In genomic region chr9:53770771-53771343, GRCm38 (mm10) we compare ENCODE assay signal across 8 mouse cellular contexts. TPM values are rescaled to one million over a fixed set of nuclear protein-coding genes. Genes with fewer than 3 reads are reported as not detected.
DNase-seq lines count a peak whose midpoint lies in the region; ATAC-seq and TF ChIP-seq lines count a peak whose summit lies in the region.

No protein-coding gene starts in this region.

- H3K4me1 ChIP-seq in heart, embryonic 16.5 days (ENCODE audit: control insufficient read depth, insufficient read depth, low read length): peaks cover 6% of the 10 kb centered on the region; the same call in 1 of the 2 replicates
- no peaks in the 10 kb centered on the region for H3K4me1 ChIP-seq in heart, adult 2 months (ENCODE audit: control insufficient read depth, insufficient read depth, low read length)
- peaks cover 7% of the 10 kb centered on the region for H3K4me1 ChIP-seq in embryonic facial prominence, embryonic 12.5 days
- H3K4me1 ChIP-seq in kidney, embryonic 15.5 days: peaks cover 21% of the 10 kb centered on the region
- H3K4me1 ChIP-seq in midbrain, embryonic 16.5 days (ENCODE audit: control insufficient read depth, insufficient read depth, low read length): peaks cover 5% of the 10 kb centered on the region; the same call in 1 of the 2 replicates

- H3K27me3 ChIP-seq in heart, embryonic 16.5 days (ENCODE audit: control insufficient read depth, insufficient read depth, low read length): peaks cover 23% of the 10 kb centered on the region
- peaks cover 3% of the 10 kb centered on the region for H3K27me3 ChIP-seq in heart, adult 2 months (ENCODE audit: control insufficient read depth, insufficient read depth, low read length)
- H3K27me3 ChIP-seq in embryonic facial prominence, embryonic 12.5 days: peaks cover 34% of the 10 kb centered on the region
- H3K27me3 ChIP-seq in kidney, embryonic 15.5 days: peaks cover 28% of the 10 kb centered on the region
- H3K27me3 ChIP-seq in midbrain, embryonic 16.5 days (ENCODE audit: control insufficient read depth, insufficient read depth, low read depth, low read length): peaks cover 8% of the 10 kb centered on the region

- intact Hi-C loops in heart, adult 2 months (cut with DNase I): no loop called here

- peak overlapping the region; percentile 98 for H3K4me2 ChIP-seq in heart, embryonic 16.5 days (ENCODE audit: low read depth, low read length)
- peak overlapping the region; percentile 97 for H3K4me2 ChIP-seq in embryonic facial prominence, embryonic 12.5 days (replicated peaks)
- H3K4me2 ChIP-seq in kidney, embryonic 15.5 days: peak overlapping the region; percentile 96
- peak overlapping the region; percentile 95 for H3K4me2 ChIP-seq in midbrain, embryonic 16.5 days (ENCODE audit: low read length)

- TF ChIP-seq POLR2A in heart, adult 2 months (IDR thresholded peaks at IDR 0.05; ENCODE audit: insufficient read depth, low read depth, low read length): no peak

- H3K36me3 ChIP-seq in heart, embryonic 16.5 days (ENCODE audit: control insufficient read depth, insufficient read depth): no peaks in the 10 kb centered on the region
- no peaks in the 10 kb centered on the region for H3K36me3 ChIP-seq in heart, adult 2 months (ENCODE audit: control insufficient read depth, insufficient read depth, low read length)
- H3K36me3 ChIP-seq in embryonic facial prominence, embryonic 12.5 days: no peaks in the 10 kb centered on the region
- H3K36me3 ChIP-seq in kidney, embryonic 15.5 days: no peaks in the 10 kb centered on the region
- H3K36me3 ChIP-seq in midbrain, embryonic 16.5 days (ENCODE audit: control insufficient read depth, insufficient read depth, low read length): no peaks in the 10 kb centered on the region

- H3K4me3 ChIP-seq in heart, embryonic 16.5 days (ENCODE audit: low read length): peak overlapping the region; percentile 67
- no peak overlapping the region; the same call in 1 of the 2 replicates for H3K4me3 ChIP-seq in heart, adult 2 months
- peak overlapping the region; percentile 57 for H3K4me3 ChIP-seq in embryonic facial prominence, embryonic 12.5 days
- peak overlapping the region; percentile 62 for H3K4me3 ChIP-seq in kidney, embryonic 15.5 days (replicated peaks)
- H3K4me3 ChIP-seq in midbrain, embryonic 16.5 days (ENCODE audit: low read depth, low read length): peak overlapping the region; percentile 73

- TF ChIP-seq CTCF in heart, adult 2 months (IDR thresholded peaks at IDR 0.05): no peak

- ATAC-seq in heart, embryonic 16.5 days (replicated peaks; ENCODE audit: extremely low read depth, insufficient read depth, low FRiP score): no peak
- no peak for ATAC-seq in embryonic facial prominence, embryonic 12.5 days (ENCODE audit: insufficient number of reproducible peaks, insufficient read depth, low FRiP score, low TSS enrichment)
- no peak for ATAC-seq in kidney, embryonic 15.5 days (replicated peaks; ENCODE audit: low FRiP score)
- ATAC-seq in midbrain, embryonic 16.5 days: 0 out of 2 replicates have a peak, but pooled peaks have one; percentile 8

- no peak for TF ChIP-seq EP300 in heart, adult 2 months (IDR thresholded peaks at IDR 0.05; ENCODE audit: insufficient read depth, low read depth, low read length)

- no peak overlapping the region for H3K9ac ChIP-seq in heart, embryonic 16.5 days (ENCODE audit: low read length)
- no peak overlapping the region for H3K9ac ChIP-seq in heart, adult 2 months (ENCODE audit: low read depth, low read length)
- H3K9ac ChIP-seq in embryonic facial prominence, embryonic 12.5 days: peak overlapping the region; percentile 44; the same call in 1 of the 2 replicates
- H3K9ac ChIP-seq in kidney, embryonic 15.5 days: no peak overlapping the region
- H3K9ac ChIP-seq in midbrain, embryonic 16.5 days (ENCODE audit: low read depth, low read length): peak overlapping the region; percentile 70

- no peak overlapping the region for H3K27ac ChIP-seq in heart, embryonic 16.5 days (ENCODE audit: low read length)
- H3K27ac ChIP-seq in heart, adult 2 months: no peak overlapping the region
- no peak overlapping the region for H3K27ac ChIP-seq in embryonic facial prominence, embryonic 12.5 days
- peak overlapping the region; percentile 81 for H3K27ac ChIP-seq in kidney, embryonic 15.5 days
- no peak overlapping the region for H3K27ac ChIP-seq in midbrain, embryonic 16.5 days (ENCODE audit: low read length)

- peaks cover 7% of the 10 kb centered on the region; the same call in 1 of the 2 replicates for H3K9me3 ChIP-seq in heart, embryonic 16.5 days (replicated peaks; ENCODE audit: control insufficient read depth, low read length)
- no peaks in the 10 kb centered on the region for H3K9me3 ChIP-seq in embryonic facial prominence, embryonic 12.5 days
- no peaks in the 10 kb centered on the region for H3K9me3 ChIP-seq in kidney, embryonic 15.5 days (replicated peaks)
- no peaks in the 10 kb centered on the region; the same call in 1 of the 2 replicates for H3K9me3 ChIP-seq in midbrain, embryonic 16.5 days (replicated peaks; ENCODE audit: control insufficient read depth, low read length, poor library complexity, severe bottlenecking)

- H3K79me2 ChIP-seq in heart, adult 2 months (replicated peaks; ENCODE audit: control insufficient read depth, insufficient read depth, low read length): no peaks in the 10 kb centered on the region

- WGBS in heart, embryonic 16.5 days: 31% methylated on average over 12 of the region's 12 CpGs
- WGBS in heart, adult 2 months: 43% methylated on average over 12 of the region's 12 CpGs
- 46% methylated on average over 12 of the region's 12 CpGs for WGBS in embryonic facial prominence, embryonic 12.5 days
- WGBS in kidney, embryonic 15.5 days: 35% methylated on average over 12 of the region's 12 CpGs
- 49% methylated on average over 12 of the region's 12 CpGs for WGBS in midbrain, embryonic 16.5 days

- no peak for DNase-seq in heart, adult 2 months
- no peak for DNase-seq in embryo, embryonic 9.5 days (ENCODE audit: extremely low spot score)
- no peak for DNase-seq in cerebellum, adult 9-11 months
- DNase-seq in right cerebral cortex, postnatal 25 days: no peak

RNA-seq across cellular contexts. Expression of gene Slc35f2, which starts 0.5 kb away (rescaled TPM):
- polyA plus RNA-seq in heart, embryonic 16.5 days (2015; fragmentation: Nextera tagmentation; extraction: Ambion mirVana): 0.76 and 1.6 TPM in 2 replicates
- under 1 TPM; 0.10 to 0.14 TPM for total RNA-seq in heart, adult 2 months (2021)
- 0.23 and 0.26 TPM in 2 replicates for polyA plus RNA-seq in heart, adult 2 months (2012; rRNA removed)
- polyA plus RNA-seq in embryonic facial prominence, embryonic 12.5 days (2016; fragmentation: Nextera tagmentation; extraction: Ambion mirVana): 7.2 and 8.2 TPM in 2 replicates
- polyA plus RNA-seq in kidney, embryonic 15.5 days (2015; fragmentation: Nextera tagmentation; extraction: Ambion mirVana): 14.4 and 15.9 TPM in 2 replicates
- polyA plus RNA-seq in midbrain, embryonic 16.5 days (2015; fragmentation: Nextera tagmentation; extraction: Ambion mirVana): 12.2 and 14.3 TPM in 2 replicates

Comparison
In these comparisons a context has a peak if more than half of its experiments do, and no peak if none do; other contexts are left out.
1. H3K9ac ChIP-seq: peak in embryonic facial prominence, embryonic 12.5 days (single experiment) and midbrain, embryonic 16.5 days (single experiment); none in heart, embryonic 16.5 days (single experiment), heart, adult 2 months (single experiment) and kidney, embryonic 15.5 days (single experiment).
2. Peak in every context shown above with its lines, with median percentiles within 50 percentile points of each other: H3K4me2 ChIP-seq.